Mouse (Mus musculus) lung, postnatal 14 days (tissue): ENCODE measurements at regions not wholly inside any gene's neighbourhood (a gene's known extent, or its start where the extent isn't known, plus 50 kb on each side); places are given as distances from the start of the nearest gene placed in this dataset.

Source experiments
- DNase-seq: peaks from one replicate; pipeline ENCODE4 v3.0.0; 2021

DNA sequence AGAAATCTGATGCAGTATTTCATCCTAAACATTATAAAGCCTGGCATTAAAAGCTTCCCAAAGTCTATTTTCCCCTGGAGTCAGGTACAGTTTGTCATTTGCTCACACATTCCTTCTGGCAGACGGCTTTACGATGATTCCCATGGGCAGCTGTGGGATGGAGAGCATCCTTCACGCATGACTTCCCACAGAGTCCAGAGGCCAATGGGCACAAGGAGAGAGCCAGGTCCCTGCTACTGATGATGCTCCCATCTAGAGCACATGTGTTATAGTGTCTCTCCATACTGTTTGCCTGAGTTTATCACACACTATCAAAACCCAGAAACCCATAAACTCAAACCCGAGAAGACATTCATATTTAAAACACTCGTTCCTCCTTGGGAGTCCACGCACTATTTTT, 270.8 kb upstream of the Noct start:
- no peak for DNase-seq

- no peak for DNase-seq
These were observed 253.9 kb upstream of the Noct start for GRCm38 (mm10) chr3:50970386-50970785.

DNA sequence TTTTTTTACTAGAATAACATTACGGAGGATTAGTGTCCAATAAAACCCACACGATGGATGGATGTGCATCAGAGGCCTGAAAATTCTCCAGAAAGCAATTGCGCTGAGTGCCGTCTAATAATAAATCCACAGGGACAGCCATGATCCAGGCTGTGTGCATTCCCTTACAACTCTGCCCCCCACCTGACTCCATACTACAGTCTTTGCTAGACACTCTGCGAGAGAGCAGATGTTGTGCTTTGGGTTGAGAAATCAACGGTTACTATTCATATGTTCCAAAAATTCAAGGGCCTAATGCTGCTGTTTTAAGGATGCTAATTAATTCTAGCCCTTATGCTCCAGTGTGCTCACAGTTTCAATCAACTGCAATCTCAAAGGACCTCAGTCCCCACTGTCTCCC, 251.2 kb upstream of the Noct start:
- DNase-seq, result no peak

DNA sequence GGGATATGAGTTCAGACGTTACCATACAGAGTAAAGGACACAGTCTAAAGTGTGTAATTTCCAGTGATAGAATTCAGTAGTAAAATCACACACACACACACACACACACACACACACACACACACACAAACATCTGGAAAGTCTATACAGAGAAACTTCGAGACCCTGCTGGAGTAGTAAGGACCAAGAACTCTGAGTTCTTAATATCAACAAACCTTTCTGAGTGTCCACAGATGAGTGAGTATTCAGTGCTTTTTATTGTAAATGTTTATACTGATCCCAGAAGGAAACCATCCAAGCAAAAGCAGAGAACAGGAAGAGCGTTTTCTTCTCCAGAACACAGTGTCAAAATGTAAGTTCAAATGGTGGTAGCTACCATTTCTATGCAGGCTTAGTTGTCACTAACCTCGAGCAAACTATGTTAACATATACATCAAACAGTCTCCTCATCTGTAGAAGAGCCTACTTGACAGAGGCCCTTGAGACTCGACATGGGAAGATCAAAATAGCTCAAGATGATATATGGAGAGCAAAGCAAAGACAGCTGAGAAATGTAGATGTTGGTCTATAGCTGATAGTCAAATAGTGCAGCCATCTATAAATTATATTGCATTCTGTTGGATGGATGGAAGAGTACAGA, 248.0 kb upstream of the Noct start:
- no peak for DNase-seq

DNA sequence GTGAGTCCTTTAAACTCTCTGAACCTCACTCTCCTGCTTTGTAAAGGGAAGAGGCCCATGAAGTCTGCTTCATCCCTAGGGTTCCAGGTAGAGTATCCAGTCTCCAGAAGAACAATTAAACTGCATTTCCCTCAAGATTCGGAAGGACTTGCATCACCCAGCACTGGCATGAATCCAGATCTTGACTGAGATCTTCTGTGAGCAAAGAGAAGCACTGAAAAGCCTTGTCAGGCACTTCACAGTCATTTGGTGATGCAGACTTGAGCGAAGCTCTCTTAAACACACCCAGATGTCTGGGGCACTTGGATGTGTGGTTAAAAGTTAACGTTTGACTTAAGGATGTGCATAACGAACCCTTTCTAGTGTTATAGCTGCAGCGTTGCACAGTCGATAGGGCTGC, 247.4 kb upstream of the Noct start:
- peak; percentile 23 for DNase-seq

DNA sequence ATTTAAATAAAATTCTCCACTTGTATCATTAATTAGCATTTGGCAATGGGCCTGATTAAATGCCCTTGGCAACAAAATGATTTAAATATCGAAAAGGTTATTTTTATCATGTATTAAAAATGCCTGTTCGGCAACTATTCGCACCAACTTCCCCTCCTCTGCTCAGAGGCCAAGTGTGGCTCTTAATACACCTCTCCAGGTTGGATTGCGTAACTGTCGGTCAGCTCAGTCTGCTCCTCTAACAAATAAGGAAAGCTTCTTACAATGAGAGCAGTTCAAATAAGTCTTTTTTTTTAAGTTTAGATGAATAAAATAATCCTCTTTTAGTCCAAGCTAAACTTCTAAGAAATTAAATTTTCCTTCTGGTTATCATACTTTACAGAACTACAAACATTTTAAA, 245.6 kb upstream of the Noct start:
- DNase-seq, result peak; percentile 50

DNA sequence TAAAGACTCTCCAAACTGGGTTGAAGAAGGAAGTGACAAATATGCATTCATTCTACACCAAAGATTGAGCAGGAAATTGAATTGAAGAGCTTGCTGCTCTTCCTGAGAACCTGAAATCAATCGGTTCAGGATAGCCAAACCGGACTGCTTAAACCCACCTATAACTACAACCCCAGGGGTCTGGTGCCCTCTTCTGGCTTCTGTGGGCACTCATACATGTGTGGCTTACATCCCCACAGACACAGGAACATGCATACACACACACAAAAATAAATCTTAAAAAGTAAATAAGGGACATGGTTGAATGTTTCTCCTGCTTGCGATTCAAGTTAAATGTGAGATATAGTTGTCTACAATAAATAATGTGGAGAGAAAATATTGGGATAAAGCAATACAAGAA, 244.7 kb upstream of the Noct start:
- no peak for DNase-seq

GRCm38 (mm10) chr3:50981751-50982150, 242.5 kb upstream of the Noct start:
- no peak for DNase-seq

- no peak for DNase-seq
These were observed 241.6 kb upstream of the Noct start for GRCm38 (mm10) chr3:50982649-50983048.

- no peak for DNase-seq
These were observed 241.1 kb upstream of the Noct start for GRCm38 (mm10) chr3:50983126-50983525.

DNA sequence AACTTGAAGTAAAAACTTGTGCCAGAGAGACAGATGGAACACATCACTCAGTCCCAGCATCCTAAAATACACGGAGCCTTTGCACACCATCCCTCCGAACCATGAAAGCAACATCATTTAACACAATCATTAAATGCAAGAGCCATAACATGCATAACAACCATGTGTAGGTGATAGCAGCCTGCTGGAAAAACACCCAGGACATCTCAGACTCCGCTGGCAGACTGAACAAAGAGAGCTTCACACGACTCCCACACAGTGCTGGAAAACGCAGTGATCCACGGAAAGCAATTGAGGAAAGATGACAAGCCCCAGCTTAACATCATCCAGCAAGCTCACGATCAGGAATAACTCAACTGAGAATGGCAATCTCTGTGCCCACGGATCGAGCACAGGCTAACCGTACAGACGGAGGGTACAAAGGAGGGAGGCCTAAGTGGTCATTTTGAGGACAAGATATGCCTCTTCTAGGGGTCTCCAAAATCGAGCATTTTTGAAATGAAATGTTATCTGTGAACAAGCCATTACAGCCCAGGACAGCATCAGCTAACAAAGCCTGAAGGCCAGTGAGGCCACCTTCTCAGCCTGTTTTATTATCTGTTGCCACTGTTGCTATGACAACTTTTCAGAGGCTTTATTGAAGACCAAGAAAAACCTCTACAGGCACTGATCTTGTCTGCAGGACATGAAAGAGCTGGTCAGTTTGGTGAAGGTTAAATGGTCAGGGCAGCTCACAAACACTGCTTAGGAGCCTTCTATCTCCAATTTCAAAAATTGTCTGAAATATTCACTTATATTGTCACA, 240.1 kb upstream of the Noct start:
- no peak for DNase-seq

- no peak for DNase-seq
These were observed 236.4 kb upstream of the Noct start for GRCm38 (mm10) chr3:50987821-50988220.

DNA sequence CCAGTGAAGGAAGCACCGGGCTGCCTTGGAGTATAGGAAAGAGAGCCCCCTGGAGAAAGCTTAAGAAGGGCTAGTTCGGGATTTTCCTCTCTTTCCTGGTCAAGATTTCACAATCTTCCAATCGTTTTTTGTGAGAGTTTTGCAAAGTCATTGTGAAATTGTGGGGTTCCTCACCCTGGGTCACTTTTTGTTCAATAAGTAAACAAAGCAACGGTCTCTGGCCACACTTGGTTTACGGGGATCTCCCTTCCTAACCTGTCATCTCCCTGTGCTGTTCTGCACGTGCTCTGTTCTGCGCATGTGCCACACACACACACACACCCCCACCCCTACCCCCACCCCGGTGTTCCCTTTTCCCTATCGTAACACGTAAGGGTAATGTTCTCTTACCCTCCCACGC, 233.4 kb upstream of the Noct start:
- DNase-seq, result no peak

DNA sequence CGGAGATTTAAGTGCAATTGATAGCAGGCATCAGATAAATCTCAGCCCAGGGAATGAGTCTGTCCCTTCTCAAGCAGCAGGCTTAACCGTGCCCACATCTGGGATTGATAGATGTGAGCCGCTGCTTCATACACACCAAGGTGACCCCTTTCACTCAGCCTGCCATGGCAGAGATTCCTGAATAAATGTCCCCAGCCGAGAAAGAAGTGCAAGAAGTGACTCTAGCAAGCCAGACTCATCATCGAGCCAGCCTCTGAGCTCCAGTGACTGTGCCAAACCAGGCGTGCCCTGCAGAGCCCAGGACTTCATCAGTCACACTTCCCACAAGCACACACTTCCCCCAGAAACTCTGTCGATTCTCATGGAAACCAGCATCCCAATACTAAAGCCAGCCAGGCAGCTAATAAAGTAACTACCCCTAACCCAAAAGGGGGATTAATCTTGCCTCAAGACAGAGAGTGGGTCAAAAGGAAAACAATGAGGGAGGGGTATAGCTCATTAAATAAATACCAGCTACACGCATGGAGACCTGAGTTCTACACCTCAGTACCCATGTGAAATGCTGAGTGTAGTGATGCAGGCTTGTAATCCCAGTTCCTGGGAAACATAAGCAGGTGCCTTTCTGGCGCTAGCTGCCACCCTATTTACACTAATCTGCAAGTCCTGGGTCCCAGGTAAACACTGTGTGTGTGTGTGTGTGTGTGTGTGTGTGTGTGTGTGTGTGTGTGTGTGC, 231.5 kb upstream of the Noct start:
- no peak for DNase-seq

- DNase-seq, result no peak
These were observed 224.5 kb upstream of the Noct start for GRCm38 (mm10) chr3:50999745-51000144.

- DNase-seq, result no peak
These were observed 223.3 kb upstream of the Noct start for GRCm38 (mm10) chr3:51000938-51001337.

DNA sequence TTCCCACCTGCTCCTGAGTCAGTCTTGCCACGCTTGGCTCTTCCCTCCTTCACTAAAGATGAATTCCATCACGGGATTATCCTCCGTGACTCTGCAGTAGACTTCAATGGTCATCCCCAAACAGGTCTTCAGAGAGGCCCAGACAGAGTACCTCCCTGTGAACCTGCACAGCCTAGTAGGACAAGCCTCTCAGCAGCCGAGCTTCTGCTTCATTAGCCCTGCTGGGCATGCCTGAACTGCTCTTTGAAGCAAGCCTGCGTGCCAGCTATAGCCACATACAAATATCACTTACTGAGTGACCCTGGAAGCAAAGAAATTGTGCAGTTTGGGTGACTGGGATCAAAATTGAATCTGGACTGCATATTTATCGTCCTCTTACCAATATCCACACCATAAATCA, 221.6 kb upstream of the Noct start:
- no peak for DNase-seq

DNA sequence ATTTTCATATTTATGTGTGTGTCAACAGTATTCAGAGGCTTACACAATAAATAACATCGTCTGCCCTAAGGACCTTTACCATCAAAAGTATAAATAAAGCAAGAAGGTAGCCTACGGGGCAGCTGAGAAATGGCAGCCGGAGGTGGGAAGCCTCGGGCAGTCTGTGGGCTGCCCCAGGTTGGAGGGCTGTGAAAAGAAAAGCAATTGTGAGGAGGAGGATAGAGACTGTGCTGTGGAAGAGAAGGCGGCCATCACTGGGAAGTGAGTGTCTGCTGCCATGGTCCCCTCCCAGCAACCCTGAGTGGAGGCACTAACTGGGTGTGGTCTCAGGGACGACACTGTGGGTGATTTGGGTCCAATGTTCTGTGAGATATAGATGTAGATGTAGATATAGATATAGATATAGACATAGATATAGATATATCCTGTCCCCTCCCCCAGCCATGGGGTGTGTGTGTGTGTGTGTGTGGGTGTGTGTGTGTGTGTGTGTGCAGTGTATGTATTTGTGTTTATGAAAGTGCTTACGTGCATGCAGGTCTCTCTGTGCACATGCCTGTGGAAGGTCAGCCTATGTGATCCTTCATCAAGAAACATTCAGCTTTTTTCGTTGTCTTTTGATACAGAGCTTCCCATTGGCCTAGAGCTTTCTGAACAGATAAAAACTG, 220.6 kb upstream of the Noct start:
- no peak for DNase-seq

GRCm38 (mm10) chr3:51004216-51004615, 220.0 kb upstream of the Noct start:
- DNase-seq, result no peak

DNA sequence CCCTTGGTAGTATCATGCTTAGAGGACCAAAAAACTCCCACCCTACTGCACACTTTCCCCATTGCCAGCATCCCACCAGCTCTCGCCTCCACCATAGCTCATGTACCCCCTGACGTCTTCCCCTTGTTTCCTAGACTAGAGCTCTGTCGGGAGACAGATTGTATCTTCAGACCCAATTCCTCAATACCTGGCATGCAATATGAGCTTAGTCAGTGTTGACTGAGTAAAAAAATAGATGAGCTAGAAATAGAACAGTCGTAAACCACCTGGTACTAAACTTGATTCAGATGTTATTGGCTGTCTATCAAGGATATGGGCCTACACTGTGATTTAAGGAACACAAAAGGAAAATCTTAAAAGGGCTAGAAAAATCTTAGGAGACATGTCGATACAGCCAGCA, 215.1 kb upstream of the Noct start:
- DNase-seq, result no peak

DNA sequence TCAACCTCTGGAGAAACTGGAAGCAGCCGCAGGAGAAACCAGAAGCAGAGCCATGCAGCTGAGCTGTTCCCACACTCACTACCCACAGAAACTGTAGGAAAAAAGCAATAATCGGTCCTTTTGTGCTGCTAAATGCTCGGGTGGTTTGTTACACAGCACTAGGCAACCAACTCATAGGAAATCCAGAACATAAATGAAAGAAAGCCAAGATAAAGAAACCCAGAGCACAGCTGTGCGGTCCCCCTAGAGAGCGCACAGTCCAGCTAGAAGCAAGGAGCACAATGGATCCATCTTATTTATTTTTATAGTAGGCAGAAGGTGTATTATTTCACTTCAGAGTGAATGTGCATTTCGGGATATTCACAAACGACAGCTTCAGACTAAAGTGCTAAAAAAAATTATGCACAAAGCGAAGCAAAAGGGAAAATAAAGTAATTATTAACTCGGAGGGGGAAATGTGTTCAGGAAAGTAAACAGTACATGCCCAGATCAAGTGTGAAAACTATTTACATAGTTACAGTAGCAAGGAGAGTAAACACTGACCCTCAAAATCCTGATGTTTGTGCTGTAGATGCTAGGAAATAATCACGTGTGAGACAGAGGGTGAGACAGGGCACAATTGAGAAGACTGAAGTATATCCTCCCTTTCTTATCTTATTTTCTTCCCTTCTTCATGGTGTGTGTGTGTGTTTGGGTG, 204.4 kb upstream of the Noct start:
- DNase-seq, result no peak

DNA sequence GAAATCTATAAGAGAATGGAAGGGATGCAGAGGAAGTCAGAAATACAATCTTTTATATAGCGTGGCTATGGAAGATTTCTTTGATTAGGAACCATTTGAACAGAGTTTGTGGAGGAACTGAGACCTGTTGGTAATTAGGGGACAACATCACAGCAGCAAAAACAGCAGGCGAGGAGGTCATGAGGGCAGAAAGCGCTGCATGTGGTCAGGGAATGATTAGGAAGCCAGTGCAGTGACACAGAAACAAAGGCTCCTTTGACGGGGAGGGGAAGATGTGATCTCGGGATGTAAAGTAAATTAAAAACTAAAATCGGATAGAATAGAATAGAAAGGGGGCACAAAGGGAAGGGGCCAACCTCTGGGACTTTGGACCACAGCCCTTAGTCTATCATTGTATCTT, 199.6 kb upstream of the Noct start:
- no peak for DNase-seq

DNA sequence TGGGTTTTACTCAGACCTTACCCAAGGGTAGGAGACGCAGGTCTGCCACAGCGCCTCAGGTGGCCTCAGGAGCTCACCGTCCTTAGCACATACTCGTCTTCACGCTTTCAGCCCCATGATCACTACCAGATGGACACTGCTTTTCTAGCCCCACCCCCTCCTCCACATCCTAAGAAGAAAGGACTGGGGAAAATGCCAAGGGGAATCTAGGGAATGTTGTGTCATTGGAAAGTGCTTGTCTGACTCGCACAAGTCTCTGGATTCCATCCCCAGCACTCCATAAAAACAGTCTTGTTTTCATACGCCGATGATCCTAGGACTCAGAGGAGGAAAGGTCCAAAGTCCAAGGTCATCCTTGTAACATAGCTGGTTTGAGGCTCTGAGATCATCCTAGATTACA, 192.4 kb upstream of the Noct start:
- peak; percentile 65 for DNase-seq
